ENCODE assay signal across 24 mouse cellular contexts in the genomic region with DNA sequence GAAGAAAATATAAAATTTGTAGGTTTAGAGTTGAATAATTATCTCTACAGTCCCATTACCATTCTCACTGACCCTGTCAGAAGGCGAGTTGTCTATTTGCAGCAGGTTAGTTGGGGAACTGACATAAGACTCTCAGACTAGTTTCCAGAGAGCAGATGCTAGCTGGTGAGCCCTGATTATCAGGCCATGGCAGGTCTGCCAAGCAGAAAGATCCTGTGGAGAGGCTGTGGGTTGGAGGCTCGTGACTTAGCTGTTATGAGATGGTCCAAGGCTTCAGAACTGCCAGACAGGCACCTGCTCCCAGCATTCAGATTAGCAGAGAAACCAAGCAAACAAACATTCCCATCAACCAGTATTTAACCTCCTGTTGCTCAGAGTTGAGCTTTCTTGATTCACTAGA. TPM values are rescaled to one million over a fixed set of nuclear protein-coding genes. Genes with fewer than 3 reads are reported as not detected.
DNase-seq lines count a peak whose midpoint lies in the region; ATAC-seq and TF ChIP-seq lines count a peak whose summit lies in the region.
"Had no signal": no experiment of that assay in that cellular context is flagged by ENCODE, and none has a peak within 500 bp of the region (broad histone marks: within the 10 kb centered on the region; RNA-seq: fewer than 3 reads in every experiment).

No protein-coding gene starts in this region.

- no peak overlapping the region for H3K4me2 ChIP-seq in heart, embryonic 11.5 days
- H3K4me2 ChIP-seq: embryonic facial prominence, embryonic 13.5 days; embryonic facial prominence, embryonic 15.5 days; forebrain, embryonic 12.5 days had no signal

- H3K9ac ChIP-seq in MEL (ENCODE audit: control insufficient read depth, low read depth, low read length, poor library complexity, severe bottlenecking), result no peak overlapping the region
- no peak overlapping the region for H3K9ac ChIP-seq in heart, embryonic 11.5 days (ENCODE audit: low read depth, low read length)
- H3K9ac ChIP-seq: embryonic facial prominence, embryonic 13.5 days; embryonic facial prominence, embryonic 15.5 days; forebrain, embryonic 12.5 days had no signal

- no peak for TF ChIP-seq POLR2A in cerebellum, adult 2 months (IDR thresholded peaks at IDR 0.05; ENCODE audit: borderline replicate concordance, insufficient read depth, low read length)
- TF ChIP-seq POLR2A in MEL (IDR thresholded peaks at IDR 0.05; ENCODE audit: control insufficient read depth in 1 of 2, insufficient read depth in 1 of 2, low read depth in 1 of 2, low read length in 2 of 2, poor library complexity in 1 of 2), result no peak
- TF ChIP-seq POLR2A in brain, embryonic 14.5 days (IDR thresholded peaks at IDR 0.05; ENCODE audit: borderline replicate concordance, extremely low read depth, insufficient read depth, insufficient read length, poor library complexity, severe bottlenecking), result no peak

- ATAC-seq in heart, embryonic 11.5 days (replicated peaks; ENCODE audit: insufficient number of reproducible peaks, low FRiP score, low TSS enrichment), result no peak
- ATAC-seq: activated CD4-positive, CD25-positive, alpha-beta regulatory T cell, adult 4 months; forebrain, embryonic 14.5 days; forebrain, embryonic 16.5 days; Patski had no signal

- H3K79me2 ChIP-seq in MEL (ENCODE audit: control insufficient read depth, insufficient read depth, low read length, poor library complexity), result no peaks in the 10 kb centered on the region

- H3K36me3 ChIP-seq in MEL (ENCODE audit: control insufficient read depth in 1 of 2, insufficient read depth in 2 of 2, low read length in 2 of 2), result no peaks in the 10 kb centered on the region
- H3K36me3 ChIP-seq in heart, embryonic 11.5 days (ENCODE audit: control insufficient read depth, insufficient read depth, low read length), result no peaks in the 10 kb centered on the region
- H3K36me3 ChIP-seq: embryonic facial prominence, embryonic 13.5 days; embryonic facial prominence, embryonic 15.5 days; forebrain, embryonic 10.5 days; forebrain, embryonic 12.5 days had no signal

- no peaks in the 10 kb centered on the region for H3K9me3 ChIP-seq in MEL (replicated peaks; ENCODE audit: insufficient read depth, low read length)
- H3K9me3 ChIP-seq in heart, embryonic 11.5 days (replicated peaks; ENCODE audit: control insufficient read depth, low read length), result no peaks in the 10 kb centered on the region
- H3K9me3 ChIP-seq: embryonic facial prominence, embryonic 13.5 days; embryonic facial prominence, embryonic 15.5 days; forebrain, embryonic 10.5 days; forebrain, embryonic 12.5 days had no signal

- 13% methylated on average over 2 of the region's 2 CpGs for WGBS in cerebellum, adult 2 months
- 52% methylated on average over 2 of the region's 2 CpGs for WGBS in heart, embryonic 11.5 days (ENCODE audit: insufficient replicate concordance)

- DNase-seq in cerebellum, postnatal 14 days, result peak; percentile 65 to 70
- no peak for DNase-seq in cerebellum, adult 2 months
- DNase-seq in left cerebral cortex, postnatal 4 days, result peak; percentile 58
- DNase-seq in left cerebral cortex, postnatal 25 days (ENCODE audit: low spot score in 2 of 2), result no peak
- peak; percentile 23 for DNase-seq in MEL (ENCODE audit: low read depth, low spot score)
- DNase-seq in brain, embryonic 14.5 days (ENCODE audit: low read depth), result peak; percentile 2
- DNase-seq: adrenal gland, adult 8-10 months; adrenal gland, postnatal 14 days; adrenal gland, postnatal 36 days; cerebellum, adult 11 months; cerebellum, adult 18-20 months; cerebellum, adult 9-10 months; cerebellum, postnatal 36 days; embryo, embryonic 11 days had no signal

- H3K4me3 ChIP-seq in cerebellum, adult 2 months (replicated peaks; ENCODE audit: insufficient read depth, low read depth, low read length), result no peak overlapping the region
- H3K4me3 ChIP-seq in MEL (ENCODE audit: control insufficient read depth in 1 of 2, insufficient read depth in 1 of 2, low read depth in 2 of 2, low read length in 2 of 2), result no peak overlapping the region
- H3K4me3 ChIP-seq in heart, embryonic 11.5 days (ENCODE audit: low read depth, low read length), result no peak overlapping the region
- H3K4me3 ChIP-seq: embryonic facial prominence, embryonic 13.5 days; embryonic facial prominence, embryonic 15.5 days; erythroblast, embryonic 14.5 days; forebrain, embryonic 10.5 days; forebrain, embryonic 12.5 days had no signal

- intact Hi-C loops in left cerebral cortex, postnatal 4 days (cut with DNase I), result no loop called here
- intact Hi-C loops in left cerebral cortex, postnatal 25 days (cut with DNase I), result no loop called here

- no peak for TF ChIP-seq CTCF in cerebellum, adult 2 months (IDR thresholded peaks at IDR 0.05; ENCODE audit: borderline replicate concordance, insufficient read depth, low read depth, low read length)
- no peak for TF ChIP-seq CTCF in MEL (IDR thresholded peaks at IDR 0.05 in 2 of 3, conservative IDR thresholded peaks at IDR 0.05 in 1 of 3; ENCODE audit: control insufficient read depth in 1 of 3, insufficient read depth in 1 of 3, low read depth in 2 of 3, low read length in 3 of 3, poor library complexity in 1 of 3, severe bottlenecking in 1 of 3)
- no peak for TF ChIP-seq CTCF in brain, embryonic 14.5 days (IDR thresholded peaks at IDR 0.05; ENCODE audit: borderline replicate concordance, extremely low read depth, insufficient read depth, insufficient read length)

- no peaks in the 10 kb centered on the region for H3K4me1 ChIP-seq in cerebellum, adult 2 months (ENCODE audit: control insufficient read depth, insufficient read depth, low read length)
- no peaks in the 10 kb centered on the region for H3K4me1 ChIP-seq in MEL (ENCODE audit: control insufficient read depth in 1 of 2, insufficient read depth in 2 of 2, low read length in 2 of 2)
- no peaks in the 10 kb centered on the region for H3K4me1 ChIP-seq in heart, embryonic 11.5 days (ENCODE audit: control insufficient read depth, insufficient read depth, low read length)
- H3K4me1 ChIP-seq: embryonic facial prominence, embryonic 13.5 days; embryonic facial prominence, embryonic 15.5 days; forebrain, embryonic 10.5 days; forebrain, embryonic 12.5 days had no signal

- H3K27me3 ChIP-seq in cerebellum, adult 2 months (ENCODE audit: control insufficient read depth, insufficient read depth, low read length), result no peaks in the 10 kb centered on the region
- H3K27me3 ChIP-seq in MEL (ENCODE audit: control insufficient read depth in 1 of 2, insufficient read depth in 2 of 2, low read length in 2 of 2), result no peaks in the 10 kb centered on the region
- H3K27me3 ChIP-seq in heart, embryonic 11.5 days (ENCODE audit: control insufficient read depth, insufficient read depth, low read length), result no peaks in the 10 kb centered on the region
- H3K27me3 ChIP-seq: embryonic facial prominence, embryonic 15.5 days; forebrain, embryonic 12.5 days had no signal

- TF ChIP-seq RAD21 in MEL (IDR thresholded peaks at IDR 0.05; ENCODE audit: low read depth, low read length), result no peak

- TF ChIP-seq EP300 in MEL (IDR thresholded peaks at IDR 0.05; ENCODE audit: low read depth in 1 of 2, low read length in 2 of 2), result peak; percentile 43 to 53; a peak in 2 of 4 replicates

- no peak overlapping the region for H3K27ac ChIP-seq in cerebellum, adult 2 months (ENCODE audit: insufficient read depth, low read length)
- H3K27ac ChIP-seq in MEL (ENCODE audit: control insufficient read depth, low read depth, low read length), result no peak overlapping the region
- H3K27ac ChIP-seq in heart, embryonic 11.5 days (ENCODE audit: low read depth, low read length), result no peak overlapping the region
- H3K27ac ChIP-seq: embryonic facial prominence, embryonic 13.5 days; embryonic facial prominence, embryonic 15.5 days; forebrain, embryonic 10.5 days; forebrain, embryonic 12.5 days had no signal

TF ChIP-seq in MEL, 35 proteins besides CTCF, POLR2A, EP300 and RAD21:
- peak; percentile 64; the same call in 1 of the 2 replicates for TF ChIP-seq TCF12 (IDR thresholded peaks at IDR 0.05; ENCODE audit: low read depth, low read length)
- TF ChIP-seq NRF1 (IDR thresholded peaks at IDR 0.05; ENCODE audit: insufficient read depth, low read depth, low read length, poor library complexity, severe bottlenecking), result no peak

RNA-seq across cellular contexts. Expression of gene Pcdh19, which starts 21.8 kb away (rescaled TPM):
- polyA plus RNA-seq in cerebellum, adult 2 months (2012; rRNA removed), result 3.1 and 4.0 TPM in 2 replicates
- 10 to 100 TPM; 93.4 to 96.2 TPM for total RNA-seq in left cerebral cortex, postnatal 4 days (2021)
- 10 to 100 TPM; 38.8 to 45.7 TPM for total RNA-seq in left cerebral cortex, postnatal 25 days (2021)
- total RNA-seq in MEL (2012; rRNA removed), result 0.04 TPM in 1 of 2 replicates, not detected in the other
- not detected for polyA plus RNA-seq in MEL (2012; ENCODE audit: insufficient read depth in 1 of 2, insufficient read length in 2 of 2, low read depth in 1 of 2, low replicate concordance in 2 of 2, missing spikeins in 1 of 2)
- 15.2 and 24.4 TPM in 2 replicates for polyA plus RNA-seq in brain, embryonic 14.5 days (2012; rRNA removed)
- 0.21 and 0.39 TPM in 2 replicates for polyA plus RNA-seq in heart, embryonic 11.5 days (2014; fragmentation: Nextera tagmentation; extraction: Ambion mirVana)
- polyA plus RNA-seq: activated CD4-positive, CD25-positive, alpha-beta regulatory T cell, adult 4 months; erythroblast, embryonic 14.5 days had no signal

Comparison
In these comparisons a context has a peak if more than half of its experiments do, and no peak if none do; other contexts are left out.
1. DNase-seq: peak in cerebellum, postnatal 14 days (2 of 2), left cerebral cortex, postnatal 4 days (single experiment), MEL (single experiment) and brain, embryonic 14.5 days (single experiment); none in cerebellum, adult 2 months (0 of 2) and left cerebral cortex, postnatal 25 days (0 of 2).